Mouse (Mus musculus) cortical plate, adult 2 months (tissue): ENCODE results near the gene Rabgef1.

Experiments used
- CTCF ChIP-seq: fragments of 200-500 bp; IDR thresholded peaks from 2 replicates; pipeline ENCODE4 v1.5.1; 2011; ENCODE audit warnings: mild to moderate bottlenecking, control low read depth, low read length; ENCODE audit not compliant: insufficient read depth; ENCODE audit errors: extremely low read depth
- POLR2A ChIP-seq: fragments of 200-500 bp; IDR thresholded peaks from 2 replicates; pipeline ENCODE4 v1.6.1; 2011; ENCODE audit warnings: mild to moderate bottlenecking, low read length, control low read depth; ENCODE audit not compliant: insufficient read depth; ENCODE audit errors: extremely low read depth

DNA sequence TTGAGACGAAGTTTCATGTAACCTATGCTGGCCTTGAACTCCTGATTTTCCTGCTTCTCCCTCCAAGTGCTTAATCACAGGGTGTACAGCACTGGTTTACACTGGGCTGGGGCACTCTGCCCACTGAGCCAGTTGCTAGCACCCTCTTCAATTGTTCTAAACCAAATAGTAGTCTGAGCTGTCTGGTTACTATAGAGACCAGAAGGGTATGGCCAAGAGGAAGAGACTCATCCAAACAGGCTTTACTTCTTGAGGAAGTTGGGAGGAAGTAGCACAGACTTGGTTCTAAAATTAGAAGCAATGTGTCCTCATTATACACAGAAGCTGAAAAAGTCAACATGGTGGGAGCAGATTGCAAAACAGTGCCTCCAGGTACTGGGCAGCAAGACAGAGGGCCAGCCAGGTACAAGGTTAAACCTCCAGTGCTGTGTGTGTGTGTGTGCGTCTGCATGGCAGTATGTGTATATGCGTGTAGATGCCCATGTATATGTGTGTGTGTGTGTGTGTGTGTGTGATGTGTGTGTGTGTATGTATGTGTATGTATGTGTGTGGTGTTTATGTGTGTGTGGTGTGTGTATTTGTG, 33.9 kb downstream of the Rabgef1 start:
- TF ChIP-seq CTCF (no peak), POLR2A (no peak)
